Mouse (Mus musculus) heart, embryonic 14.5 days (tissue): ENCODE results near the gene Pfdn5. TPM values are rescaled to one million over a fixed set of nuclear protein-coding genes. Genes with fewer than 3 reads are reported as not detected.
A peak's percentile ranks its signal among the peaks of the same experiment; 100 is the strongest.

Experiments
- ATAC-seq: fragments of 200-750 bp; cut with Nextera tagmentation; 2 replicates; pipeline ENCODE4 v1.8.0; 2017; ENCODE audit warnings: low read depth, moderate TSS enrichment; ENCODE audit not compliant: insufficient number of reproducible peaks, insufficient read depth, low FRiP score
- H3K27ac ChIP-seq, 2 experiments: fragments of 200-500 bp in 1 of 2; fragments of 300-500 bp in 1 of 2; sonication (generic) in 1 of 2; replicated peaks in 1 of 2; 2 replicates each; pipeline ENCODE4 v1.5.1; 2012 to 2014; ENCODE audit warnings: low read depth in 2 of 2, low read length in 2 of 2, control low read depth in 1 of 2, mild to moderate bottlenecking in 1 of 2, mixed read lengths in 1 of 2; ENCODE audit not compliant: control insufficient read depth in 1 of 2, insufficient read depth in 1 of 2
- H3K27me3 ChIP-seq: fragments of 300-500 bp; sonication (generic); 2 replicates; pipeline ENCODE4 v1.6.1; 2014; ENCODE audit warnings: mild to moderate bottlenecking, low read length, control low read depth; ENCODE audit not compliant: control insufficient read depth, insufficient read depth
- H3K36me3 ChIP-seq: fragments of 300-500 bp; sonication (generic); 2 replicates; pipeline ENCODE4 v1.6.1; 2014; ENCODE audit warnings: mild to moderate bottlenecking, control low read depth, low read length, mixed read lengths; ENCODE audit not compliant: control insufficient read depth, insufficient read depth
- H3K4me1 ChIP-seq, 2 experiments: fragments of 200-500 bp in 1 of 2; fragments of 300-500 bp in 1 of 2; sonication (generic) in 1 of 2; 2 replicates each; pipeline ENCODE4 v1.6.1; 2012 to 2014; ENCODE audit warnings: low read length in 2 of 2, control low read depth in 1 of 2, mixed read lengths in 1 of 2; ENCODE audit not compliant: control insufficient read depth in 2 of 2, insufficient read depth in 2 of 2
- H3K4me2 ChIP-seq: fragments of 300-500 bp; sonication (generic); 2 replicates; pipeline ENCODE4 v1.6.1; 2014; ENCODE audit warnings: mild to moderate bottlenecking, low read length
- H3K4me3 ChIP-seq, 2 experiments: fragments of 200-500 bp in 1 of 2; fragments of 300-500 bp in 1 of 2; sonication (generic) in 1 of 2; 2 replicates each; pipeline ENCODE4 v1.5.1; 2012 to 2014; ENCODE audit warnings: low read length in 2 of 2, mild to moderate bottlenecking in 2 of 2, control low read depth in 1 of 2, low read depth in 1 of 2, moderate library complexity in 1 of 2; ENCODE audit not compliant: control insufficient read depth in 1 of 2, insufficient read depth in 1 of 2
- H3K9ac ChIP-seq: fragments of 300-500 bp; sonication (generic); 2 replicates; pipeline ENCODE4 v1.6.1; 2014; ENCODE audit warnings: mild to moderate bottlenecking, low read length
- H3K9me3 ChIP-seq: fragments of 300-500 bp; sonication (generic); 2 replicates; pipeline ENCODE4 v1.6.1; 2016; ENCODE audit warnings: low read length, control low read depth; ENCODE audit not compliant: control insufficient read depth
- WGBS: fragments of 180-500 bp; shearing (Covaris S2); extraction: QIAGEN DNeasy Blood & Tissue Kit; methylation state at CpG from one replicate; pipeline ENCODE4 v1.1.7; 2014; 5-methylcytosine and 5-hydroxymethylcytosine counted together
- polyA plus RNA-seq: library from polyadenylated mRNA; unstranded; fragments of >200 nt; fragmentation: Nextera tagmentation; extraction: Ambion mirVana; gene quantifications from 2 replicates; pipeline ENCODE4 v1.2.1, GENCODE M21; 2014

Gene Pfdn5
- polyA plus RNA-seq, 1 experiment from 2014 or later = 431 TPM

- Histone ChIP-seq H3K9ac (peak overlapping the region; percentile 69), H3K4me2 (peak overlapping the region; percentile 58), H3K27ac (no peak overlapping the region; a peak in 1 of 4 replicates), H3K9me3 (no peaks in the 10 kb centered on the region), H3K27me3 (peaks cover 36% of the 10 kb centered on the region), H3K36me3 (no peaks in the 10 kb centered on the region), H3K4me3 (peak overlapping the region in 1 of 2 experiments; percentile 13; a peak in 2 of 4 replicates), H3K4me1 (peaks cover 18 to 22% of the 10 kb centered on the region in 2 experiments)
- 4% methylated on average over 14 of the region's 14 CpGs for WGBS
- no peak for ATAC-seq
Observed at GRCm38 (mm10) chr15:102362648-102363047, 36.7 kb downstream of the Pfdn5 start.

DNA sequence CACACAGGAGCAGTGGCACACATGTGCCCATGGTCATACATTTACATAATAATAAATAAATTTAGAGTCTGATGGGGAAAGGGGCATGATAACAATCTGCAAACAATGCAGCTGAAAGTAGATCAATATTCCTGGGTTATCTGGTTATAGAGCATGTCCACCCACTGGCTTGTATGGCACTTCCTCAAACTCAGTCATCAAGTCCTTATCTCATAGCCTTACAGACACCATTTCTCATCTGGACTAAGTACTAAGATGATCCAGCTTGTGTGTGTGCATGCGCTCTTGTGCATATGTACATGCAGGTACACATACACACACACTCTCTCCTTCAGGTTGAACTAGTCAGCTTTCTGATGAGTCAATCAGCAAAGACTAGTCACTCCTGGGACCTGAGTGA is 38.8 kb downstream of the Pfdn5 start:
- Histone ChIP-seq H3K4me2 (no peak overlapping the region), H3K27ac (no peak overlapping the region), H3K4me1 (peaks cover 8 to 12% of the 10 kb centered on the region in 2 experiments), H3K9me3 (no peaks in the 10 kb centered on the region), H3K27me3 (peaks cover 16% of the 10 kb centered on the region; the same call in 1 of the 2 replicates), H3K9ac (no peak overlapping the region), H3K4me3 (no peak overlapping the region), H3K36me3 (no peaks in the 10 kb centered on the region)
- ATAC-seq = no peak
- WGBS = 92% methylated on average over 1 of the region's 1 CpGs

DNA sequence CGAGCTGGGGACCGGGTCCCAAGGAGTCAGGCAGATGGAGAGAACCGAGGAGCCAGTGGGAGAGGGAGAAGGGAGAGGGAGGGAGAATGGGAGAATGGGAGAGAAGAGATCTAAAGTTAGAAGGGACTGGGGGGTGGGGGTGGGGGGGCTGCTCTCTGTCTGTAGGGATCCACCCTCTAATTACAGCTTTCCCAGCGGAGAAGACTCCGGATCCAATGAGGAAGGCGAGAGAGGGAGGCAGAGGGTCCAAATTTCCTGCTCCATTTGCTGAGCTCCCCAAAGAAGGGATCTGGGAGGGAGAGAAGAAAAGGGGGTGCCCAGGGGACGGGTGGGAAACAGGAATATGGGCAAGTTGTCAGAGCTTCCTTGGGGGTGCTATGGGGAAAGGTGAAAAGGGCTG is 40.3 kb downstream of the Pfdn5 start:
- 9% methylated on average over 7 of the region's 7 CpGs for WGBS
- H3K27me3 ChIP-seq = peaks cover 13% of the 10 kb centered on the region; the same call in 1 of the 2 replicates
- H3K4me3 ChIP-seq = peak overlapping the region in 1 of 2 experiments; percentile 11; a peak in 1 of 4 replicates
- H3K27ac ChIP-seq = no peak overlapping the region
- peak overlapping the region; percentile 57 for H3K4me2 ChIP-seq
- ATAC-seq = no peak
- peaks cover 19 to 23% of the 10 kb centered on the region in 2 experiments for H3K4me1 ChIP-seq
- H3K36me3 ChIP-seq = no peaks in the 10 kb centered on the region
- no peaks in the 10 kb centered on the region for H3K9me3 ChIP-seq
- H3K9ac ChIP-seq = peak overlapping the region; percentile 7; the same call in 1 of the 2 replicates

DNA sequence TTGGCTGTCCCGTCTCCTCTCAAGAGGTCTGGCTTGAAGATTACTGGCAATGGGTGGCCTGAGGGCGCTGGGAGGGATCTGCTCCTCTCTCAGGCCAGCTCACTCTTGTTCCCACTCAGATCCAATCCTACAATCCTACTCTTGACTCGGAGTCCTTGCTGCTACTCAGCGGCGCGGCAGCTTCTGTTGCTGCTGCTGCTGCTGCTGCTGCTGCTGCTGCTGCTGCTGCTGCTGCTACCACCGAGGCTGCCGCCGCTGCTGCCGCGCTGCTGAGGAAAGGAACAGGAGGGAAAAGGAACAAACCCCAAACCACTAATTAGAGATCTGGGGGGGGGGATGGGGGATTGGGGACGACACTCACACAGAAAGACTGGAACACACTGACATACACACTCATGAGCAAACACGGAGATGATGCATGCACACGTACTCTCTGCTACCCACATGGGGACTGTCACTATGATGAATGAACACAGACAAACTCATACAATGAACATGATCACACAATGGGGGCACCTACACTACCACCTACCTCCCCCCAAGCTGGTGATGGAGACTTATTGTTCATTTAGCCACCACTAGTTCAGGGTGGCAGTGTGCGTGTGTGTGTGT is 40.9 kb downstream of the Pfdn5 start, which contains the start of gene Sp7:
Gene Sp7, minus strand, starts transcription at position 450 of the 612 bp plus-strand sequence.
- Histone ChIP-seq H3K27ac (no peak within 1 kb of the TSS), H3K4me3 (peak within 1 kb of the TSS; percentile 11 to 22), H3K9me3 (no peaks in the 10 kb centered on the region), H3K27me3 (peaks cover 13% of the 10 kb centered on the region; the same call in 1 of the 2 replicates), H3K4me2 (peak within 1 kb of the TSS; percentile 57), H3K36me3 (no peaks in the 10 kb centered on the region), H3K4me1 (peaks cover 19 to 23% of the 10 kb centered on the region in 2 experiments), H3K9ac (peak within 1 kb of the TSS; percentile 7; the same call in 1 of the 2 replicates)
- no peak for ATAC-seq
- 7% methylated on average over 15 of the region's 15 CpGs for WGBS

DNA sequence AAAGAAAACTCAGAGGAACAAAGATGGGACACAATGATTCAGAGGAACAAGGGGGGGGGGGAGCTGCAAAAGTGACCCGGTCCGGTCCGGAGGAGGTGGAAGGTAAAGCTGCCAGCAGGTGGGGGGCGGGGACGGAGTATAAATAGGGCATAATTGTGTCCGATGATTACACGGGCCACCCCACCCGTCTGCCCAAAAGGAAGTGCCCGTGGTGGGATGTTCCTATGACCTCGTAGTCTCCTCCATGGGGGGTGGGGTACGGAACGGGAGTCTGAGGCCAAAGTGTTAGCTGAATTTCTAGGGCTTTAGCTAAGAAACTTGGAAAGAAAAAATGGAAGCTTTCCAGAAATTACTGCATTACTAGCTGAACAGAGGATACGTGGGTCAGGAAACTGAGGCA is 44.1 kb downstream of the Pfdn5 start:
- peaks cover 11 to 16% of the 10 kb centered on the region in 2 experiments; a peak in 3 of 4 replicates for H3K4me1 ChIP-seq
- H3K4me3 ChIP-seq = no peak overlapping the region
- no peaks in the 10 kb centered on the region for H3K36me3 ChIP-seq
- no peaks in the 10 kb centered on the region for H3K9me3 ChIP-seq
- H3K27me3 ChIP-seq = peaks cover 11% of the 10 kb centered on the region; the same call in 1 of the 2 replicates
- H3K9ac ChIP-seq = peak overlapping the region; percentile 34; the same call in 1 of the 2 replicates
- H3K4me2 ChIP-seq = peak overlapping the region; percentile 37
- WGBS = 13% methylated on average over 13 of the region's 13 CpGs
- no peak overlapping the region for H3K27ac ChIP-seq
- no peak for ATAC-seq

GRCm38 (mm10) chr15:102370727-102371126 is 44.8 kb downstream of the Pfdn5 start:
- WGBS = 5% methylated on average over 10 of the region's 10 CpGs
- H3K4me1 ChIP-seq = peaks cover 11 to 16% of the 10 kb centered on the region in 2 experiments; a peak in 3 of 4 replicates
- peak overlapping the region; percentile 55 for H3K9ac ChIP-seq
- peak; percentile 19; the same call in 1 of the 2 replicates for ATAC-seq
- H3K4me2 ChIP-seq = peak overlapping the region; percentile 51
- peaks cover 4% of the 10 kb centered on the region; the same call in 1 of the 2 replicates for H3K27me3 ChIP-seq
- H3K4me3 ChIP-seq = peak overlapping the region; percentile 1 to 9; a peak in 1 of 4 replicates
- no peak overlapping the region for H3K27ac ChIP-seq
- H3K36me3 ChIP-seq = no peaks in the 10 kb centered on the region
- no peaks in the 10 kb centered on the region for H3K9me3 ChIP-seq

DNA sequence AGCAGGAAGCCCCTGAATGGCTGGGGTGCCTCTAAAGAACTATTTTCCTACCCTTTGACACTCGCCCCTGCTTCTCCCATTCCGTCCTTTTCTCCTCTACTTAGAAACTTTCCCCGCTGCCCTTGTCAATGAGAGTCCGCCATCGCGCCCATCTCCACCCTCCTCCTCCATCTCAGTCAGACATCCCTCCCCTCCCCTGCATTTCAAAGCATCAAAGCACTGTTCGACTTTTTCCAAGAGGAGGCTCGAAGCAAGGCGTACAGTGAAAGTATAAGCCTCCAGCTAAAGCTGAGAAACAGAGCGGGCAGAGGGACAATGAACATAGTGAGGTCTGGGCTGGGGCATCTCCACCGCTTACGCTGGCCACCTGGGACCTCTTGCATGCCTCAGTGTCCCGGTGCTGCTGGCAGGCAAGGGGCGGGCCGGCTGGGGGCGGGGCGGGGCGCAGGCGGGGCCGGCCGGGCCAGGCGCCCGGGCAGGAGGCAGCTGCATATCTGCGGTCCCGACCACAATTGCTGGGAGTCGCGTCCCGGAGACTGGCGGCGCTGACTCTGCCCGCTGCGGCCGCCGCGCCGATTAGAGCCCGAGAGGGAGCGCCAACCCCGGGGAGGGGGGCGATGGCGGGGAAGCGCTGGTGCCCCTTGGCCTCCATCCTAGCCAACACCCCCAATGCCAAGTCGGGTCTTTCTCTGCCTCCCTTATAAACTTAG is 50.7 kb downstream of the Pfdn5 start:
- ATAC-seq = peak; percentile 59; the same call in 1 of the 2 replicates
- H3K36me3 ChIP-seq = no peaks in the 10 kb centered on the region
- H3K27me3 ChIP-seq = no peaks in the 10 kb centered on the region
- peak overlapping the region; percentile 75 for H3K9ac ChIP-seq
- H3K9me3 ChIP-seq = no peaks in the 10 kb centered on the region
- WGBS = 1% methylated on average over 33 of the region's 43 CpGs
- peak overlapping the region; percentile 97 for H3K4me2 ChIP-seq
- H3K4me3 ChIP-seq = peak overlapping the region; percentile 49 to 66
- peaks cover 5 to 17% of the 10 kb centered on the region in 2 experiments for H3K4me1 ChIP-seq
- peak overlapping the region; percentile 23 to 71; a peak in 3 of 4 replicates for H3K27ac ChIP-seq
